Mouse (Mus musculus): ENCODE data around the gene Fam19a2.

DNA sequence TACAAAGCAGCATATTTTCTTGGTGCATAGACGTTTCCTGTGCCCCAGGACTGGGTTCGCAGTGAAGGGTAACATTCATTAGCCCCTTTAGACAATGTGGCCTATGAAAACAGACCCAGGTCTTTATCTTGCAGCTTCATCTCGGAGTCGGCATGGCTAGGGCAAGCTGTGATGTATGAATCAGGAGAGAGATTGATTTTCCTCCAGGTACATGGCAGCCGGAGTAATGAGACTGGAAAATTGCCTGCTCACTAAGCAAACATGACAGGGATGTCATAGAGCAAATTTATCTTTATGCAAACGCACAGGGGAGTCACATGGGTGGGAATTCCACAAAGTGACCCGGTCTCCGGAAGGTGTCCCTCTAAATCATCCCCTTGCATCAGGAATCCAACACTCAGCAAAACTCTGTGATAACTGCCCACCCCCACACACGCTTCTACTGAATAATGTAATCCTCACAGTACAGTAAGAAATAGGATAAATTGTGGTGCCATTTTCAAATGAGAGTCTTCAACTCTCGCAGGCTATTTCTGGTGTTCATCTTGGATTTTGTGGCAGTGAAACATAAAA lies 306.9 kb downstream of the Fam19a2 start:
- TF ChIP-seq ZC3H11A (IDR thresholded peaks at IDR 0.05; ENCODE audit: borderline replicate concordance, low read depth, low read length) = no peak
- TF ChIP-seq HCFC1 (IDR thresholded peaks at IDR 0.05; ENCODE audit: borderline replicate concordance, insufficient read depth, low read length) = no peak
- TF ChIP-seq CHD2 (IDR thresholded peaks at IDR 0.05; ENCODE audit: low read depth, low read length) = no peak
- TF ChIP-seq MAFK (IDR thresholded peaks at IDR 0.05; ENCODE audit: insufficient read depth, low read depth, low read length) = no peak

Data from ES-E14 (cell line).